Mouse (Mus musculus) urinary bladder, postnatal 14 days (tissue): ENCODE data around the gene Trp53tg5.

Source experiments
- DNase-seq: peaks from one replicate; pipeline ENCODE4 v3.0.0; 2021; ENCODE audit warnings: low spot score

Gene Trp53tg5

GRCm38 (mm10) chr2:164449341-164450042 is 24.0 kb downstream of the Trp53tg5 start:
- DNase-seq: no peak

GRCm38 (mm10) chr2:164448921-164449320 is 24.6 kb downstream of the Trp53tg5 start:
- DNase-seq: no peak

DNA sequence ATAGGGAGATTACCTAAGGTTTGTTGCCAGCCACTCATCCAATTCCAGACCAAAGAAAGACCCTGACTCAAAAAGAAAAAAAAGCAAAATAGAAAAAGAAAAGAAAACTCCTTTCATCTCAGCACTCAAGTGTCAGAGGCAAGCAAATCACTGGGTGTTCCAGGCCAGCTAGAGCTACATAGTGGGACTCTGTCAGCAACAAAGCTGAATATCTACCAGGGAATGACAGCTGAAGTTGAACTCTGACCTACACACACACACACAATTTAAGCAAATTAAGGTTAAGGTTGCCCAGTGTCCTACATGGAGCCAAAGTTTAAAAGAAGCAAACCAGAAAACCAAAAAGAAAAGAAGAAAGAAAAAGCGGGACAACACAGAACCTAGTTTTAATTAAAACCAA is 25.4 kb downstream of the Trp53tg5 start:
- no peak for DNase-seq

DNA sequence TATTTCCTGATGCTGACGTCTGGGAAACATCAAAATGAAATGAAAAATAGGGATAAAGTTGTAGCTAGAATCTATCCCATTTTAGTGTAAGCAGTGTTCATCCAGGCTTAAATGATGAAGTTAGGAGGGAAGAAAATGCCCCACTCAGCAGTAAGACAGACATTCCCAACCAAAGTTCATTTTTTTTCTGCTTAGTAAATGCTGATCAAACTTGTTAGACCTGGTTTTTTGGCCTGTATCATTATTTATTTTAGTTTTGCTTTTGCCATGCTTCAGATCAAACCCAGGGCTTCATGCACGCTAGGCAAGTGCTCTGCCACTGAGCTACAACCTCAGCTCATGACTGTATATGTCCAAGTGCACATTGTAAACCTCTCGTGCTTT is 27.4 kb downstream of the Trp53tg5 start:
- DNase-seq: no peak

GRCm38 (mm10) chr2:164445399-164446085 is 28.0 kb downstream of the Trp53tg5 start:
- no peak for DNase-seq

DNA sequence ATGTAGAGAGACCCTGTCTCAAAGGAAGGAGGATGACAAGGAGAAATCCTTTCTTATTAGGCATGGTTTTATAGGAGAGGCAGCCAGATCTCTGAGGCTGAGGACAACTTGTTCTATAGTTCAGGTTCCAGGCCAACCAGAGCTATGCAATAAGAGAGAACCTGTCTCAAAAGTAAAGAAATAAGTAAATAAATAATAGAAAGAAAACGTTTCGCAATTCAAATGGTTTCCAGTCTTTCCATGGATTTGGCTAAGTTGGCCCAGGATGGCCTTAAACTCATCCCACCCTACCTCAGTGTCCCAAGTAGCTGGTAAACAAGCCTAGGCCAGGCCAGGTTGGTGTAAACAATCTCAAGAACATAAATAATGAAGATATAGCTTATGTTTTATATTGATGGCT is 28.8 kb downstream of the Trp53tg5 start:
- DNase-seq: no peak

- DNase-seq: no peak
Measured at GRCm38 (mm10) chr2:164443460-164444000, 30.0 kb downstream of the Trp53tg5 start, which contains the start of gene Sdc4. TSS of gene Sdc4 (minus strand) at chr2:164443887.

DNA sequence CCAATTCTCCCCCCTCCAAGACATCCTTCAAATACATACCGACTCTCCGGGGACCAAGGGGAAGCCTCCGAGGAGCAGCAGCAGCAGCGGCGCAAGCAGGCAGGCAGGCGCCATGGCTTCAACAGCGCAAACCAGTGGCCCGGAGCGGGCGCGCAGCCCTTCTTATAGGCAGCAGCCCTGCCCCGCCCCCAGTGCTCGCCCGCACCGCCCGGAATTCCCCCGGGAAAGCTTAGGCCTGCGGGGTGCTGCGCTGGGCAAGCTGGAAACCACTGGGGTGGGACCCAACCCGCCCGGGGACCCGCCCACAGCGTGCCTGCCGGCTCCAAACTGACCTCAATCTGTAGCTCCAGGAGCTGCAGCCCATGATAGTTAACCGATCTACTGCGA is 30.5 kb downstream of the Trp53tg5 start:
- peak; percentile 89 for DNase-seq

- peak; percentile 77 for DNase-seq
Measured at GRCm38 (mm10) chr2:164442315-164443050, 31.0 kb downstream of the Trp53tg5 start.

GRCm38 (mm10) chr2:164441731-164442130 is 31.8 kb downstream of the Trp53tg5 start:
- no peak for DNase-seq

GRCm38 (mm10) chr2:164441155-164441554 is 32.4 kb downstream of the Trp53tg5 start:
- DNase-seq: no peak

DNA sequence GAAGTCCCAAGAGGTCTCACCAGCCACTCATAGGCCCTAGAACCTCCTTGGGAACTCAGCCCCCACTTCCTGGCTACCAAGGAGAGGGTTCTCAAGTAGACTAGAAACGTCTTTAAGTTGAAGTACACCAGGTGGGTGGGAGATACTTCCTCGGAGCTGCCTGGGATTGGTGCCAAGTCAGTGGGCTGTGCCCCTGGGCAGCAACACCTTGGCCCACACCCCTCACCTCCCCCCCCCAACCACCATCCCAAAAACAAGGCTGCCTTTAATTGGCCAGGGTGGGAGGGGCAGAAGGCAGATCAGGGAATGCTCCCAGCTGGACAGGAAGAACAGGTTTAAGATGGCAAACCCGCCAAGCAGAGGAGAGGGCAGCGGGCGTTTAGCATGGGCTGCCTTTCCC is 33.2 kb downstream of the Trp53tg5 start:
- DNase-seq: peak; percentile 78

- no peak for DNase-seq
Measured at GRCm38 (mm10) chr2:164439001-164439421, 34.5 kb downstream of the Trp53tg5 start.

DNA sequence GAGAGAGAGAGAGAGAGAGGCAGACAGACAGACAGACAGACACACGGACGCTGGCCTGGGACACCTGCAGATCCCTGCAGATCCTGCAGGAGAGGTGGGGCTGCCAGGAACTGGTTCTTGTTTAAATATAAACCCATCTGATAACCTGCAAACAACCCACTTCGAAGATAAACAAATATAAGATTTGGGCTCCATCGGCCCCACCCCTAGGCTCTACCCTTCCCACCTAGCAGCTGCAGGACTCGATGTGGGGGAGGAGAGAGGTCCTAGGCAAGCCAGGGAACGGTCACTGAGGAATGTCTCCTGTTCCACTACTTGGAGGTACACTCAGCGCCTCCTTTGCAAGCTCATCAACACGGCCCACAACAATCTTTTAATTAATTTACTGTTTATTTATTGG is 35.3 kb downstream of the Trp53tg5 start:
- peak; percentile 69 for DNase-seq

DNA sequence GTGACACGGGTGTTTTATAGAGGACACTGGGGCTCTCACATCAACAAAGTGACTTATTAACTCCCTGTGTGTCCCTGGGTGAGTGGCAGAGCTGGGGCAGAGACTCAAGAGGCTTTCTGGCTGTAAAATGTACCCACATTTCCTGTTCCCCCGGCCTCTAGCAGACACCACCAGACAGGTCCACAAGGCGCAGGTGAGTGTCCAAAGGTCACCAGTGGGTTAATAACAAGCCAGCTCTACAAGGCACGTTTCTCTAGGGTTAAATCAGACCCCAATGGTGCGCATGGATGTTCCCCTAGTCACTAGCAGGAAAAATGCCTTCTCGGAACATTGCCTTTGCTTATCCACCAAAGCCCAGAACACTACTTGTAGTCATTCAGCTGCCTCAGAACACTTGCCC is 35.8 kb downstream of the Trp53tg5 start:
- DNase-seq: no peak

- peak; percentile 47 for DNase-seq
Measured at GRCm38 (mm10) chr2:164436961-164437360, 36.6 kb downstream of the Trp53tg5 start.

DNA sequence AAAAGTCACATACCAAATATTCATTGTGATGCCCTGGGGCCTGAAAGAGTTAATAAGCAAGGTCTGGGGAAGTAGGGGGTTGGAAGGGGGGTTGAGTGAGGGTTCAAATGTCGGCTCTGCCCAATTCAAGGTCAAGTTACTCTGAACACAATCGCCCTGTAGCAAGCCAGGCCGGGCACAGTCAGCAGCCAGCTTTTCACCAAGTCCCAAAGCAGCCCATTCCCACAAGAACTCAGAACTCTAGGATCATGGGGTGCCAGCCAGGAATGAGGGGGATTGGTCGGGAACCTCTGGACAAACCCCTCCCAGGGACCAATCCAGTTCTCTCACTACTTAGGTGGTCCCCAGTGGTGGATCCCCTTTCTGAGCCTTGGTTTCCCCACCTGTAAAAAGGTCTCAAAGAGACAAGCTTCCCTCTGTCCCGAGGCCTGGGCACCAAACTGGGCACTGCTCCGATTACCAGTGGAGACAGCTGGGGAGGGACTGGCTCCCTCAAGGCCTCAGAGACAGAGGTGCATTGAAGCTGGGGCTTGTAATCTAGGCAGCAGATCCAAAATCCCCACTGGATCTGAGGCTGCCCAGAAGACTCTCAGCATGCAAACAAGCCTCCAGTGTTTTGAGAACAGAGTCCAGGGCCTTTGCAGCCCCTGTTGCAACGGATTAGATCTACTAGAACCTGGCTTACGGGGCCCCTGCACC is 37.2 kb downstream of the Trp53tg5 start:
- DNase-seq: no peak

DNA sequence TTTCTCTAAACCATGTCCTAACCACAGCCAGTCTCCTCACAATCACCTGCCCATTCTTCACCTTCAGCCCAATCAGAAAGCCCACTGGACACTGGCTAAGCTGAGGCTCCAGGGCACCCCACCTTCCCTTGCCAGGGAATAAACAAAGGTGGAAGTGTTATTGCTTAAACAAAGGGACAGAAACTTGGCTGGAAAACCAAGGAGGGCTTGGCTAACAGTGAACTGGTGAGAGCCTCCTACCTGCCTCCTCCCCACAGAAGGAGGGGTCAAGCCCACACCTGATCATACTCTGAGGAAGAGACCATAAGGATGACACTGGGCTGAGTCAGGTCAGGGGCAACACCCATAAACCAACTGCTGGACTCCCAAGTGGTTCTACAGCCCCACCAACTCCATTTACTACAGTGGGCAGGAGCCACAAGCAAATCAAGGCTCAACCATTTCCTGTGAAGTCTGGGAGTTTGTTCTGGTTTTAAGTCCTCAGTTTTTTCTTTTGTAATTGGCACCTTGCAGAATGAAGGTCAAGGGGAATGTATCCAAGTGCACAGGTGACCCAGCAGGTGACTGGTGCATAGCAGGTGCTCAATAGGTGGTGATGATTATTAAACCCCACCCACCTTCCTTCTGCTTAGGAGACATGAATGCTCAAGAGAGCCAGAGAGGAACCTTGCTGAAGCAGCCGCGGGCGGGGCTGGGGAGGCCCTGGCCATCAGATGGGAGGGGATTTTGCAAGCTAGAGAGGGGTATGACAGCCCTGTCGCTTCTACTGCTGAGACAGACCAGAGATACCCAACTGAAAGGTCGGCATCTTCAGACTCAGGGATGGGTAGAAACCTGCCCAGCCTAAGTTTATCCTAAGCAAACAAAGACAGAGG is 38.1 kb downstream of the Trp53tg5 start:
- no peak for DNase-seq

DNA sequence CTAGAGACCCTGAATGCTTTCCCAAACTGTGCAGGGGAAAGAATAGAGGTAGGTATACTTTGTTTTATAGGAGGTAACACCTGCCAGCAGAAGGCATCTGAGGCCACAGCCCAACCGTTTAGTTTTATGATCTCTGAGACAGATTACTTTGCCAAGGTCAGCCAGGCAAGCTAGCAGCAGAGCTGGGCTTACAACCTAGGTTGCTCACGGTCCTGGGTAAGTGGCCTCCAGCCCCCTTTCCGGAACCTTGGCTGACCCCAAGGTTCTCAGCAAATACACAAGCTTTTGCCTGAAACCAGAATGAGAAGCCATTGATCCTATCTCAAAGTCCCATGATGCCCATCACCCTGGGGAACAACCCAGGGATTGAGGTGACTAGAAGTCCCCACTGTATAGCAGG is 38.8 kb downstream of the Trp53tg5 start:
- DNase-seq: no peak

DNA sequence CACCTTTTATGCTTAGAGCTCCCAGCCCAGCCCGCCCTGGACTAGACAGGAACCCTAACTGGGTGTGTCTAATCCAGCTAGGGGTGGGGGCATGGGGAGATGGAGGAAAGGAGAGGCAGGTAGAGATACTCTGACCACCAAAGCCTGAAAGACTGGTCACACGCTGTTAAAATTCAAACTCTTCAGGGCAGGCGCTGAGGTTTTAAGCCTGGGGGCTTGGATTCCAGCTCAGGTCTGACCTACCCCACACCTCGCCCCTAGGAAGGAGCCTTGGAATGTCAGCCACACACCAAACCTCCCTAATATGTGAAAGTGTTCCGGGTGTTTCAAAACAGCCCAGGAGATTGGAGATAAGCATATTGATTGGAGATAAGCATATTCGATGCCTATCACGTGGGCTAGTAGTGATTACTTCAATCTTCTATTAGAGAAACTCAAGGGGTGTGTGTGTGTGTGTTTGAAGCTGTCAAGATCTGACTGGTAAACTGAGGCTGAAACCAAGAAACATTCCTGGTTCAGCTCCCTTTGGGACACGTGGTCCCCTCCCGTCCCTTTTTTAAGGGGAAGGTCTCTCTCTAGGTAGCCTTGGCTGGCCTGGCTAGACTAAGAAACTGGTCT is 40.1 kb downstream of the Trp53tg5 start:
- DNase-seq: no peak
